25 mouse cellular contexts compared by ENCODE assay signal in genomic region chr7:64439595-64440518, GRCm38 (mm10). TPM values are rescaled to one million over a fixed set of nuclear protein-coding genes. Genes with fewer than 3 reads are reported as not detected.
DNase-seq lines count a peak whose midpoint lies in the region; ATAC-seq and TF ChIP-seq lines count a peak whose summit lies in the region.
"Had no signal": no experiment of that assay in that cellular context is flagged by ENCODE, and none has a peak within 500 bp of the region (broad histone marks: within the 10 kb centered on the region; RNA-seq: fewer than 3 reads in every experiment).

No protein-coding gene starts in this region.

- H3K4me2 ChIP-seq in CH12.LX (ENCODE audit: insufficient read depth, low read depth, poor library complexity, severe bottlenecking): peak overlapping the region; percentile 29; the same call in 1 of the 2 replicates
- H3K4me2 ChIP-seq in hindbrain, embryonic 12.5 days (replicated peaks): no peak overlapping the region
- H3K4me2 ChIP-seq: forebrain, embryonic 13.5 days; heart, embryonic 11.5 days; liver, embryonic 11.5 days; lung, embryonic 14.5 days had no signal

- ATAC-seq in hindbrain, embryonic 12.5 days (ENCODE audit: low FRiP score): peak; percentile 83
- ATAC-seq in erythroid progenitor cell, adult 5-6 weeks (replicated peaks; ENCODE audit: low FRiP score, poor library complexity, severe bottlenecking): no peak
- ATAC-seq: activated CD4-positive, CD25-positive, alpha-beta regulatory T cell, adult 4 months; CD4-positive, CD25-positive, alpha-beta regulatory T cell, adult 4 months; forebrain, embryonic 13.5 days; inflammation-experienced regulatory T-cells, adult 6 months had no signal

- in situ Hi-C loops in CH12.LX (cut with MboI; ENCODE audit: low pct_ligation_motif_present, low pct_unique_long_range_greater_than_20kb, low sequenced_read_pairs): loop anchor here (25.0 kb wide), 1 partner anchor 97 kb away; no protein-coding TSS in a partner anchor

- no peak for TF ChIP-seq CTCF in CH12.LX (conservative IDR thresholded peaks at IDR 0.05 in 1 of 2, IDR thresholded peaks at IDR 0.05 in 1 of 2; ENCODE audit: low read depth in 2 of 2, low read length in 2 of 2)

- no peaks in the 10 kb centered on the region for H3K27me3 ChIP-seq in CH12.LX (replicated peaks)
- no peaks in the 10 kb centered on the region for H3K27me3 ChIP-seq in hindbrain, embryonic 12.5 days
- H3K27me3 ChIP-seq: forebrain, embryonic 13.5 days had no signal

- TF ChIP-seq RAD21 in CH12.LX (IDR thresholded peaks at IDR 0.05; ENCODE audit: low read depth, low read length): no peak

- TF ChIP-seq EP300 in CH12.LX (IDR thresholded peaks at IDR 0.05; ENCODE audit: low read length): no peak

- peak overlapping the region; percentile 21; the same call in 1 of the 2 replicates for H3K27ac ChIP-seq in CH12.LX (ENCODE audit: insufficient read depth, low read depth)
- peak overlapping the region; percentile 35; the same call in 1 of the 2 replicates for H3K27ac ChIP-seq in hindbrain, embryonic 12.5 days
- H3K27ac ChIP-seq: forebrain, embryonic 13.5 days had no signal

- no peak for TF ChIP-seq POLR2A in CH12.LX (IDR thresholded peaks at IDR 0.05; ENCODE audit: low read depth, low read length)

- no peak overlapping the region for H3K9ac ChIP-seq in CH12.LX (ENCODE audit: insufficient read depth, low read depth)
- no peak overlapping the region for H3K9ac ChIP-seq in hindbrain, embryonic 12.5 days
- H3K9ac ChIP-seq: forebrain, embryonic 13.5 days; lung, embryonic 14.5 days had no signal

- dilution Hi-C loops in CH12.LX (cut with MboI; ENCODE audit: extremely low pct_ligation_motif_present, extremely low pct_unique_long_range_greater_than_20kb, low sequenced_read_pairs): no loop called here

- no peaks in the 10 kb centered on the region for H3K36me3 ChIP-seq in CH12.LX (replicated peaks in 1 of 2; ENCODE audit: control insufficient read depth in 1 of 2, insufficient read depth in 1 of 2, low read length in 1 of 2)
- H3K36me3 ChIP-seq in hindbrain, embryonic 12.5 days: no peaks in the 10 kb centered on the region
- H3K36me3 ChIP-seq: G1E had no signal

- DNase-seq in embryo, embryonic 11 days: peak; percentile 14
- DNase-seq in embryo, embryonic 10 days (ENCODE audit: low spot score): no peak
- peak; percentile 17 for DNase-seq in CH12.LX (ENCODE audit: extremely low read depth)
- peak; percentile 15 for DNase-seq in mesoderm, embryonic 11.5 days (ENCODE audit: low read depth, low spot score)
- DNase-seq in urinary bladder, adult 18-20 months (ENCODE audit: low spot score in 2 of 2): no peak
- no peak for DNase-seq in heart, adult 11 months
- DNase-seq: adrenal gland, postnatal 10 days; gastrocnemius, postnatal 36 days; heart, postnatal 10 days; kidney, adult 8-10 months; kidney, postnatal 14 days; lung, embryonic 14.5 days; lung, postnatal 36 days; right cerebral cortex, postnatal 25 days; thymus, adult 18-20 months had no signal

- H3K4me1 ChIP-seq in CH12.LX (ENCODE audit: control insufficient read depth in 1 of 2, insufficient read depth in 2 of 2): peaks cover 10 to 29% of the 10 kb centered on the region in 2 experiments; a peak in 3 of 4 replicates
- H3K4me1 ChIP-seq in hindbrain, embryonic 12.5 days: peaks cover 5% of the 10 kb centered on the region; the same call in 1 of the 2 replicates
- H3K4me1 ChIP-seq: forebrain, embryonic 13.5 days had no signal

- 37% methylated on average over 5 of the region's 5 CpGs for WGBS in hindbrain, embryonic 12.5 days

- H3K79me2 ChIP-seq in CH12.LX (replicated peaks; ENCODE audit: control insufficient read depth, extremely low read depth, insufficient read depth, poor library complexity, severe bottlenecking): no peaks in the 10 kb centered on the region

- no peaks in the 10 kb centered on the region for H3K9me3 ChIP-seq in CH12.LX (replicated peaks; ENCODE audit: low read length)
- H3K9me3 ChIP-seq in hindbrain, embryonic 12.5 days (replicated peaks): no peaks in the 10 kb centered on the region
- H3K9me3 ChIP-seq: forebrain, embryonic 13.5 days; G1E had no signal

- H3K4me3 ChIP-seq in CH12.LX (replicated peaks in 1 of 3; ENCODE audit: low read depth in 2 of 3, low read length in 2 of 3, poor library complexity in 1 of 3): no peak overlapping the region
- no peak overlapping the region for H3K4me3 ChIP-seq in hindbrain, embryonic 12.5 days
- H3K4me3 ChIP-seq: forebrain, embryonic 13.5 days; layer of hippocampus, adult 2 months had no signal

TF ChIP-seq in CH12.LX, 34 proteins besides CTCF, POLR2A, EP300 and RAD21:
- TF ChIP-seq MAX (IDR thresholded peaks at IDR 0.05; ENCODE audit: low read length): no peak
- TF ChIP-seq IRF4 (IDR thresholded peaks at IDR 0.05; ENCODE audit: low read depth, low read length): peak; percentile 59; the same call in 1 of the 2 replicates
- no peak for TF ChIP-seq ELF1 (IDR thresholded peaks at IDR 0.05; ENCODE audit: low read depth, low read length)
- peak; percentile 3; the same call in 1 of the 2 replicates for TF ChIP-seq NRF1 (IDR thresholded peaks at IDR 0.05; ENCODE audit: low read depth, low read length)

RNA-seq across cellular contexts. Expression of gene Mcee, which starts 47.5 kb away (rescaled TPM):
- total RNA-seq in CH12.LX (2012; rRNA removed) (13.6 and 13.8 TPM in 2 replicates), CH12.LX (2014; rRNA removed) (13.9 and 15.4 TPM in 2 replicates)
- polyA plus RNA-seq in CH12.LX (2012; ENCODE audit: insufficient read length, low read depth): 15.1 and 15.8 TPM in 2 replicates
- polyA plus RNA-seq in hindbrain, embryonic 12.5 days (2016; fragmentation: Nextera tagmentation; extraction: Ambion mirVana): 37.1 and 46.1 TPM in 2 replicates
- 2.9 and 28.1 TPM in 2 replicates for total RNA-seq in erythroid progenitor cell, adult 5-6 weeks (2015; ENCODE audit: low replicate concordance)
- total RNA-seq in erythroid progenitor cell, adult 5-6 weeks (2017; ENCODE audit: low replicate concordance): 17.8 and 43.5 TPM in 2 replicates

RNA-seq across cellular contexts. Expression of gene Mphosph10, which starts 47.8 kb away (rescaled TPM):
- total RNA-seq in CH12.LX (2012; rRNA removed) (56.5 and 73.2 TPM in 2 replicates), CH12.LX (2014; rRNA removed) (107 and 124 TPM in 2 replicates)
- polyA plus RNA-seq in CH12.LX (2012; ENCODE audit: insufficient read length, low read depth): 134 and 141 TPM in 2 replicates
- polyA plus RNA-seq in hindbrain, embryonic 12.5 days (2016; fragmentation: Nextera tagmentation; extraction: Ambion mirVana): 41.7 and 43.7 TPM in 2 replicates
- 26.0 and 45.8 TPM in 2 replicates for total RNA-seq in erythroid progenitor cell, adult 5-6 weeks (2015; ENCODE audit: low replicate concordance)
- total RNA-seq in erythroid progenitor cell, adult 5-6 weeks (2017; ENCODE audit: low replicate concordance): 13.9 and 31.8 TPM in 2 replicates

Comparison
In these comparisons a context has a peak if more than half of its experiments do, and no peak if none do; other contexts are left out.
1. DNase-seq: peak in embryo, embryonic 11 days (single experiment), CH12.LX (single experiment) and mesoderm, embryonic 11.5 days (single experiment); none in embryo, embryonic 10 days (single experiment), urinary bladder, adult 18-20 months (0 of 2) and heart, adult 11 months (single experiment).